Mouse (Mus musculus) liver, embryonic 14.5 days (tissue): ENCODE results near the gene Kbtbd13. TPM values are rescaled to one million over a fixed set of nuclear protein-coding genes. Genes with fewer than 3 reads are reported as not detected.

ENCODE experiments used
- ATAC-seq: fragments of 200-750 bp; cut with Nextera tagmentation; 2 replicates; pipeline ENCODE4 v1.8.0; 2017; ENCODE audit warnings: moderate number of reproducible peaks, mild to moderate bottlenecking, moderate library complexity; ENCODE audit not compliant: insufficient read depth
- DNase-seq, 3 experiments: peaks; one replicate each; pipeline ENCODE4 v3.0.0-alpha.2; 2012 to 2013; ENCODE audit warnings: low read depth in 3 of 3, low spot score in 3 of 3
- H3K27ac ChIP-seq: fragments of 300-500 bp; sonication (generic); 2 replicates; pipeline ENCODE4 v1.5.1; 2014; ENCODE audit warnings: moderate library complexity, mild to moderate bottlenecking, control low read depth, inconsistent platforms
- H3K27me3 ChIP-seq: fragments of 300-500 bp; sonication (generic); 2 replicates; pipeline ENCODE4 v1.6.1; 2014; ENCODE audit warnings: mild to moderate bottlenecking, low read length, moderate library complexity; ENCODE audit not compliant: control insufficient read depth, insufficient read depth
- H3K36me3 ChIP-seq: fragments of 300-500 bp; sonication (generic); replicated peaks from 2 replicates; pipeline ENCODE4 v1.6.1; 2014; ENCODE audit warnings: low read depth; ENCODE audit not compliant: control insufficient read depth, insufficient read depth
- H3K4me1 ChIP-seq, 2 experiments: fragments of 200-500 bp in 1 of 2; fragments of 300-500 bp in 1 of 2; sonication (generic) in 1 of 2; replicated peaks; 2 replicates each; pipeline ENCODE4 v1.6.1; 2012 to 2014; ENCODE audit warnings: antibody characterized with exemption in 1 of 2, inconsistent platforms in 1 of 2, low read length in 1 of 2; ENCODE audit not compliant: control insufficient read depth in 2 of 2, insufficient read depth in 2 of 2
- H3K4me2 ChIP-seq: fragments of 300-500 bp; sonication (generic); 2 replicates; pipeline ENCODE4 v1.6.1; 2014; ENCODE audit warnings: low read depth, mild to moderate bottlenecking, control low read depth, moderate library complexity
- H3K4me3 ChIP-seq, 2 experiments: fragments of 200-500 bp in 1 of 2; fragments of 300-500 bp in 1 of 2; sonication (generic) in 1 of 2; 2 replicates each; pipeline ENCODE4 v1.5.1; 2012 to 2014; ENCODE audit warnings: low read depth in 2 of 2, low read length in 2 of 2, mild to moderate bottlenecking in 2 of 2, control low read depth in 1 of 2, inconsistent platforms in 1 of 2, moderate library complexity in 1 of 2; ENCODE audit not compliant: insufficient read depth in 1 of 2
- H3K9ac ChIP-seq: fragments of 300-500 bp; sonication (generic); replicated peaks from 2 replicates; pipeline ENCODE4 v1.6.1; 2014; ENCODE audit warnings: mild to moderate bottlenecking, control low read depth, moderate library complexity
- H3K9me3 ChIP-seq: fragments of 300-500 bp; sonication (generic); 2 replicates; pipeline ENCODE4 v1.6.1; 2016; ENCODE audit warnings: low read length, mixed read lengths; ENCODE audit not compliant: control insufficient read depth
- CTCF ChIP-seq: IDR thresholded peaks from 2 replicates; pipeline ENCODE4 v1.5.1; 2016; ENCODE audit warnings: antibody characterized with exemption, low read depth, control low read depth
- EP300 ChIP-seq: IDR thresholded peaks from 2 replicates; pipeline ENCODE4 v1.6.1; 2016; ENCODE audit warnings: antibody characterized with exemption, low read depth
- WGBS: fragments of 180-500 bp; shearing (Covaris S2); extraction: QIAGEN DNeasy Blood & Tissue Kit; methylation state at CpG from one replicate; pipeline ENCODE4 v1.1.7; 2014; ENCODE audit not compliant: insufficient replicate concordance; 5-methylcytosine and 5-hydroxymethylcytosine counted together
- polyA plus RNA-seq, 2 experiments: library from polyadenylated mRNA; depleted of rRNA in 1 of 2; stranded (reverse) in 1 of 2; unstranded in 1 of 2; fragments of >200 nt; fragmentation: Nextera tagmentation in 1 of 2; extraction: Ambion mirVana in 1 of 2; gene quantifications; 2 replicates each; pipeline versions ENCODE4 v1.2.1 to v1.2.3; 2012 to 2014

Kbtbd13 gene
- polyA plus RNA-seq, 2 experiments = 0.04 to 0.08 TPM

DNA sequence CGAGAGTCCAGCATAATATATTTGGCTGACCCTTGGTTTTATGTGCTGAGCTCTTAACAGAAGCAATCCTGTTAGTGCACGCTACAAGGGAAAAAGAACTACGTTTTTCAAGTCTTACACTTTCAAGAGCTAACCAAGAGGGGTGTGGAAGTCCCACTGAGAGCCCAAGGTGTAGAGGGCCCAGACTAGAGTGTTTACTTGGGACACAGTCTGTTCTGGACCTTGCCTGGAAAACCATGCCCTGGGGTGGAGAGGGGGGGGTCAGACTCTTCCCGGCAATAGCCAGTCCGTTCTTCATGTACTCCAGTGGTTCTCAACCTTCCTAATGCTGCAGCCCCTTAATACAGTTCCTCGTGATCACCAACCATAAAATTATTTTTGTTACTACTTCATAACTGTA lies 8.5 kb upstream of the Kbtbd13 start:
- ATAC-seq (no peak), DNase-seq (no peak)
- Histone ChIP-seq H3K4me2 (no peak overlapping the region), H3K9me3 (no peaks in the 10 kb centered on the region), H3K27me3 (no peaks in the 10 kb centered on the region), H3K27ac (no peak overlapping the region), H3K4me3 (no peak overlapping the region), H3K4me1 (0 out of 4 replicates have a peak, but pooled peaks cover 0 to 3% of the 10 kb centered on the region in 2 experiments), H3K9ac (no peak overlapping the region), H3K36me3 (no peaks in the 10 kb centered on the region)
- WGBS = 70% methylated on average over 6 of the region's 6 CpGs
- TF ChIP-seq CTCF (no peak), EP300 (no peak)

DNA sequence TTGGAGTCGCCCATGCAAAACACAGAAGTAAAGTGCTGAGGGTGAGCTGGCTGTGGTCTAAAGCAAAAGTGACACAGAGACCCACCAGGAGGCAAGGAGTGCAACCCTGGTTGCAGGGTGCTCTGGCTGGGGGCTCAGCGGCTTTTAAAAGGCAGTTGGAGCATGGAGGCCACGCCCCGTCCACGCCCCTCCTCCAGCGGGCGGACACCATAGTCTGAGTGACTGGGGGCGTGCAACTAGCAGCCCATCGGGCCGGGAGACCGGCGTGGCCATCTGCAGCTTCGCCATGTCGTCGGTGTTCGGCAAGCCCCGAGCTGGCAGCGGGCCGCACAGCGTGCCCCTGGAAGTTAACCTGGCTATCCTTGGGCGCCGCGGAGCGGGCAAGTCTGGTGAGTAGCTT lies 6.8 kb upstream of the Kbtbd13 start, which contains the start of gene Rasl12:
Gene Rasl12, plus strand, starts transcription at position 228 of the 400 bp plus-strand sequence.
- Histone ChIP-seq H3K27ac (no peak within 1 kb of the TSS), H3K4me3 (peak within 1 kb of the TSS; percentile 10 to 25; a peak in 3 of 4 replicates), H3K4me2 (peak within 1 kb of the TSS; percentile 53), H3K27me3 (no peaks in the 10 kb centered on the region), H3K9me3 (no peaks in the 10 kb centered on the region), H3K9ac (no peak within 1 kb of the TSS), H3K4me1 (0 out of 4 replicates have a peak, but pooled peaks cover 0 to 3% of the 10 kb centered on the region in 2 experiments), H3K36me3 (no peaks in the 10 kb centered on the region)
- DNase-seq = peak in 1 of 3 experiments; percentile 19
- TF ChIP-seq EP300 = no peak
- no peak for TF ChIP-seq CTCF
- ATAC-seq = peak; percentile 33; the same call in 1 of the 2 replicates
- WGBS = under 1% methylated on average over 24 of the region's 24 CpGs

DNA sequence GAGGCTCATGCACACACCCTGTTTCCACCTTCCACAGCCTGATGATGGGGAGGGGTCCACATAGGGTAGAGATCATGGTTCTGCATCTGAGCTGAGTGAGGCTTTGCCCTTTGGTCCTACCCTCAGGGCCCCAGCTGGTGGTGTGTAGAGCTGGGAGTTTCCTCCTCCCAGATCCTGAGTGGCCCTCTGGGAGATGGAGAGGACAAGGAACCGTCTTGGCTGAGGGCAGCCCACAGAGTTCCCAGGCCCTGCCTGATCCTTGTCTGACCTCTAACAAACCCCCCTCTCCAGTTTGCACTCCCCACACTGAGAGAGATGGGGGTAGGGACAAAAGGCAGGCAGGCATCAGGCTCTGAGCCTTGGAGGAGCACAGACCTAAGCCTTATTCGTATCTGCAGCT lies 2.9 kb upstream of the Kbtbd13 start:
- Histone ChIP-seq H3K9me3 (no peaks in the 10 kb centered on the region), H3K4me2 (no peak overlapping the region), H3K4me1 (0 out of 4 replicates have a peak, but pooled peaks cover 0 to 3% of the 10 kb centered on the region in 2 experiments), H3K4me3 (no peak overlapping the region), H3K27me3 (peaks cover 28% of the 10 kb centered on the region), H3K27ac (no peak overlapping the region), H3K9ac (no peak overlapping the region), H3K36me3 (no peaks in the 10 kb centered on the region)
- no peak for TF ChIP-seq CTCF
- no peak for TF ChIP-seq EP300
- WGBS = 54% methylated on average over 2 of the region's 2 CpGs
- DNase-seq (no peak), ATAC-seq (no peak)

DNA sequence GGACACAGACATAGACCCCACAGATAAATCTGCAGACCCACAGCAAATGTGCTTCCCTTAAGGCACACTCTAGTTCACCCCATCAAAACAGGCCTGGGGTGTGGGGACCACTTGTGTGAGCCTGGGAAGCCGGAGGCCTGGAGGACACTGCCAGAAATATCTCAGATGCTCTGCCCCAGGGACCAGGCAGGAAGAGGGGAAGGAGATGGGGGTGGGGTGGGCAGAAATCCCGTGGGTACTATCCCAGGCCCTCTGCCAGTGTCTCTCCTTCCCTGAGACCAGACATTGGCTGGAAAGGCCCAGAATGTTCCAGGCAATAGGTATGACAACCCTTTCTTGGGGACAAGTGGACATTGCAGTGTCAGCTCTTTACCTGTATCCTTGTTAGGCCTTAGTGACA lies 2.2 kb upstream of the Kbtbd13 start:
- Histone ChIP-seq H3K9me3 (no peaks in the 10 kb centered on the region), H3K4me2 (no peak overlapping the region), H3K27me3 (peaks cover 28% of the 10 kb centered on the region), H3K4me3 (no peak overlapping the region), H3K27ac (no peak overlapping the region), H3K36me3 (no peaks in the 10 kb centered on the region), H3K9ac (no peak overlapping the region), H3K4me1 (0 out of 4 replicates have a peak, but pooled peaks cover 0 to under 1% of the 10 kb centered on the region in 2 experiments)
- TF ChIP-seq CTCF (no peak), EP300 (no peak)
- ATAC-seq = no peak
- no peak for DNase-seq
- WGBS = 43% methylated on average over 2 of the region's 2 CpGs

DNA sequence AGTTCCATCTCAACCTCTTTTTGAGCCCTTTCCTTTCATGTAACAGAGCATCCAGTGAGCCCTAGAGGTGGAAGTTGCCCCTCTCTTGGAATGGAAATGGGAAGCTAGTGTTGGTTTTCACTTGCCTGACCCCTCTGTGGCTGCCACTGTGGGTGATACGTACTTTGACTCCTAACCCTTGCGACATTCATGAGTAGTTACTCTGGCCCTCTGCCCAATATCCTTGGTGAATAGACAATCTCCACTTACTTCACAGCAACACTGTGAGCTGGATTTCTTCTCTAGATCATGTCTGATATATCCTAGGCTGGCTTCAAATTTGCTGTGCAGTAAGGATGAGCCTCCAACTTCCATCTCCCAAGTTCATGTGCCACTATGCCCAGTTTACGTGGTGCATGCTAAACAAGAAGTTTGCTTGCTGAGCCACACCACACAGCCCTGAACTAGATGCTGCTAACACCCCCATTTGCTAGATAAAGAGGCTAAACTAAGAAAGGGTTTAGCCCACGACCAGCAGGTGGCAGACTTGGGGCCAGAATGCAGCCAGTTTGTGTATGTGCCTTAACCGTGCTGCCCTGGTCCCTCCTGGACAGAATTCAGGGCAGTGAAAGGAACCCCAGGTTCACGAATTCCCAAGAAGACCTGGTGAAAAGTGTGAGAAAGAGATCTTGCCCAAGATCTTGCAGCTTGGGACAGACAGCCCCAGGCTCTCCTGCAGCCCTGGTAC lies 1.3 kb upstream of the Kbtbd13 start:
- Histone ChIP-seq H3K27me3 (peaks cover 28% of the 10 kb centered on the region), H3K4me3 (no peak overlapping the region), H3K27ac (no peak overlapping the region), H3K4me2 (no peak overlapping the region), H3K4me1 (no peaks in the 10 kb centered on the region), H3K36me3 (no peaks in the 10 kb centered on the region), H3K9ac (no peak overlapping the region), H3K9me3 (no peaks in the 10 kb centered on the region)
- WGBS = 18% methylated on average over 6 of the region's 6 CpGs
- ATAC-seq = no peak
- peak in 2 of 3 experiments; percentile 27 to 35 for DNase-seq
- TF ChIP-seq CTCF (peak; percentile 87), EP300 (no peak)
